Mouse (Mus musculus) lung, embryonic 16.5 days (tissue): Measurements from ENCODE around the gene Lrrn2. TPM values are rescaled to one million over a fixed set of nuclear protein-coding genes. Genes with fewer than 3 reads are reported as not detected.
"Not testable (repeated sequence)": the region's sequence is repeated elsewhere in the genome, so short reads cannot be mapped to it uniquely, and the experiment has no call there.

Source experiments
- ATAC-seq: fragments of 200-750 bp; cut with Nextera tagmentation; 2 replicates; pipeline ENCODE4 v1.8.0; 2017; ENCODE audit warnings: low read depth, mild to moderate bottlenecking, moderate library complexity
- H3K27ac ChIP-seq: fragments of 300-500 bp; sonication (generic); 2 replicates; pipeline ENCODE4 v1.5.1; 2014; ENCODE audit warnings: mild to moderate bottlenecking, control low read depth, low read length
- H3K27me3 ChIP-seq: fragments of 300-500 bp; sonication (generic); 2 replicates; pipeline ENCODE4 v1.6.1; 2014; ENCODE audit warnings: low read depth, low read length, mixed read lengths; ENCODE audit not compliant: control insufficient read depth, insufficient read depth
- H3K36me3 ChIP-seq: fragments of 300-500 bp; sonication (generic); 2 replicates; pipeline ENCODE4 v1.6.1; 2014; ENCODE audit warnings: low read length; ENCODE audit not compliant: control insufficient read depth, insufficient read depth
- H3K4me1 ChIP-seq: fragments of 300-500 bp; sonication (generic); replicated peaks from 2 replicates; pipeline ENCODE4 v1.6.1; 2014; ENCODE audit warnings: low read length, mixed read lengths; ENCODE audit not compliant: control insufficient read depth, insufficient read depth
- H3K4me2 ChIP-seq: fragments of 300-500 bp; sonication (generic); 2 replicates; pipeline ENCODE4 v1.6.1; 2014; ENCODE audit warnings: low read depth, low read length, control low read depth
- H3K4me3 ChIP-seq: fragments of 300-500 bp; sonication (generic); 2 replicates; pipeline ENCODE4 v1.5.1; 2014; ENCODE audit warnings: mild to moderate bottlenecking, low read length, control low read depth
- H3K9ac ChIP-seq: fragments of 300-500 bp; sonication (generic); 2 replicates; pipeline ENCODE4 v1.6.1; 2014; ENCODE audit warnings: low read length, control low read depth
- H3K9me3 ChIP-seq: fragments of 300-500 bp; sonication (generic); 2 replicates; pipeline ENCODE4 v1.6.1; 2016; ENCODE audit warnings: low read length; ENCODE audit not compliant: control insufficient read depth
- WGBS: fragments of 180-500 bp; shearing (Covaris S2); extraction: QIAGEN DNeasy Blood & Tissue Kit; methylation state at CpG from one replicate; pipeline ENCODE4 v1.1.7; 2014; 5-methylcytosine and 5-hydroxymethylcytosine counted together
- microRNA-seq: library from miRNA; unstranded; fragments of <30 nt; microRNA quantifications from one replicate; pipeline ENCODE4, GENCODE M21; 2016
- polyA plus RNA-seq: library from polyadenylated mRNA; unstranded; fragments of >200 nt; fragmentation: Nextera tagmentation; extraction: Ambion mirVana; gene quantifications from 2 replicates; pipeline ENCODE4 v1.2.1, GENCODE M21; 2015

Gene Lrrn2
- polyA plus RNA-seq, 1 experiment from 2014 or later, result 3.3 TPM

GRCm38 (mm10) chr1:132977402-132977801 is 97.3 kb downstream of the Lrrn2 start:
- WGBS, result 50% methylated on average over 1 of the region's 1 CpGs
- Histone ChIP-seq H3K9me3 (no peaks in the 10 kb centered on the region), H3K27me3 (no peaks in the 10 kb centered on the region), H3K9ac (no peak overlapping the region), H3K36me3 (peaks cover 5% of the 10 kb centered on the region; the same call in 1 of the 2 replicates), H3K4me2 (no peak overlapping the region), H3K4me1 (no peaks in the 10 kb centered on the region), H3K27ac (no peak overlapping the region), H3K4me3 (no peak overlapping the region)
- no peak for ATAC-seq

- Histone ChIP-seq H3K27ac (no peak overlapping the region), H3K9me3 (no peaks in the 10 kb centered on the region), H3K27me3 (no peaks in the 10 kb centered on the region), H3K9ac (no peak overlapping the region), H3K4me3 (no peak overlapping the region), H3K36me3 (peaks cover 12% of the 10 kb centered on the region), H3K4me2 (no peak overlapping the region), H3K4me1 (no peaks in the 10 kb centered on the region)
- 78% methylated on average over 6 of the region's 6 CpGs for WGBS
- no peak for ATAC-seq
Measured at GRCm38 (mm10) chr1:132981232-132981631, 101.2 kb downstream of the Lrrn2 start.

- Histone ChIP-seq H3K9me3 (no peaks in the 10 kb centered on the region), H3K4me1 (no peaks in the 10 kb centered on the region), H3K36me3 (peaks cover 12% of the 10 kb centered on the region), H3K27ac (no peak overlapping the region), H3K9ac (no peak overlapping the region), H3K4me2 (no peak overlapping the region), H3K27me3 (no peaks in the 10 kb centered on the region), H3K4me3 (no peak overlapping the region)
- WGBS, result 53% methylated on average over 7 of the region's 7 CpGs
- ATAC-seq, result no peak
Measured at GRCm38 (mm10) chr1:132982728-132983127, 102.7 kb downstream of the Lrrn2 start.

- H3K27me3 ChIP-seq, result not testable (repeated sequence)
Measured at GRCm38 (mm10) chr1:132988556-132989459, 108.7 kb downstream of the Lrrn2 start.

More at GRCm38 (mm10) chr1:132988556-132989459, 108.7 kb downstream of the Lrrn2 start:
- not testable (repeated sequence) for H3K4me3 ChIP-seq, H3K4me2 ChIP-seq, H3K9ac ChIP-seq, H3K27ac ChIP-seq, H3K4me1 ChIP-seq, ATAC-seq, H3K9me3 ChIP-seq
- 62% methylated on average over 12 of the region's 12 CpGs for WGBS
- peaks cover 37% of the 10 kb centered on the region for H3K36me3 ChIP-seq

Small RNA genes lying within 50 kb of the gene (microRNA-seq; reads per million reads assigned to microRNA genes)
- gene Gm44300, result not detected

Other genes starting within 250 kb of the Lrrn2 start
- gene Nfasc, start 138.5 kb upstream of the Lrrn2 start, polyA plus RNA-seq, result 0.18 TPM in 2 replicates
- gene Mdm4, start 150.3 kb downstream of the Lrrn2 start, polyA plus RNA-seq, result 33.3 and 33.4 TPM in 2 replicates
- gene Pik3c2b, start 165.4 kb downstream of the Lrrn2 start, polyA plus RNA-seq, result 5.3 and 6.2 TPM in 2 replicates